Mouse (Mus musculus): ENCODE measurements at regions not wholly inside any gene's neighbourhood (a gene's known extent, or its start where the extent isn't known, plus 50 kb on each side); places are given as distances from the start of the nearest gene placed in this dataset.
"Not testable (repeated sequence)": the region's sequence is repeated elsewhere in the genome, so short reads cannot be mapped to it uniquely, and the experiment has no call there.

DNA sequence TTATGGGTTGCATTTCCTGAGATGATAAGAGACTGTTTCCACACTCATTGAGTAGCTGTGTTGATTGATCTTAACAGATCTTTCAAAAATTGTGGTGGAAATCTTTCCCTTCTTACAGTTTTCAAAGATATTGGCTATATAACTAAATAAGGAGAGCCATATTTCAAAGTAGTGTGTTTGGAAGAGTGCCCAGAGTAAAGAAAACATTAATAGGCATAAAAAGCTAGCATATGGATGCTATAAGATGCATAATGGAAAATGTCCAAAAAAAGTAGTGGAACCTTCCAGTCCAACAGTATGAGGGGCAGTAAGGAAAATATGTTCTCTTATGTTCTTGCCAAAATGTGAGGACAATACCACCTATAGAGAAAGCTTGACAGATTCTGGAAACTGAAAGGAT, 137.2 kb upstream of the Speer3 start:
- no peak for DNase-seq (ENCODE audit: low spot score in 2 of 2)

DNA sequence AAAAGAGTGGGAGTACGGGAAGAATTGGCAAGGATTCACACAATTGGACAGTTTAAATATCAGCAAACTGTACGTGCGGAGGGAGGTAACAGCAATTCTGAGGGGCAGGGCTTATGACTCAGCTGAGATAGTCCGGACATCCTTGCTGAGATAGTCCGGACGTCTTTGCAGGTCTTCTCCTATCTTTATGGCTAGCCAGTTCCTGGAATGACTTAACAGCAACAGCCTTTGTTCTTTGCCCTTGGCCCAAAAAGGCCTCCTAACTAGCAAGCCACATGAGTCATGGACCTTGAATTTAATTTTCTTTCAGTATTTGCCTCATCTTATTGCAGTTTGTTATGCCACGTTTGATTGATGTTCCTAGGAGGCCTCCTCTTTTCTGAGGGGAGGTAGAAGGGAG, 133.1 kb upstream of the Speer3 start:
- not testable (repeated sequence) for DNase-seq (ENCODE audit: low spot score in 2 of 2)

GRCm38 (mm10) chr5:13659514-13659913, 131.9 kb upstream of the Speer3 start:
- DNase-seq (ENCODE audit: low spot score in 2 of 2) = no peak

DNA sequence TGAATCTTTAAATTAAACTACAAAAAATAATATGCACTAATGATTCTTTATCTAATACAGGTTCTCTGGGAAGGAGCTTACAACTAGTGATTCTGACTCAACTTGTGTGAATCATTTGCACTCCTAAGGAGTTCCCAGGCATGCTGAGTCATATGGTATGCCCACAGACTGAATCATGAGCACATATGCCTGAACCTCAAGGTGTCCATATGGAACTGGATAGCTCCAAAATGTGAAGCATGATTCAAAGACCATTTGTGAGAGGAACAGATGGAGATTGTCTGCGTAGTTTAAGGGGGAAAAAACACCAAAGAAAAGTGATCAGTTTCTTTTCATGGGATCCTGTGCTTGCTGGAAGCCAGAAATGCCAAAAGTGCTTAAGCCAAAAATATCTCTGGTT, 124.0 kb upstream of the Speer3 start:
- peak; percentile 11 to 12 for DNase-seq (ENCODE audit: low spot score in 2 of 2)

DNA sequence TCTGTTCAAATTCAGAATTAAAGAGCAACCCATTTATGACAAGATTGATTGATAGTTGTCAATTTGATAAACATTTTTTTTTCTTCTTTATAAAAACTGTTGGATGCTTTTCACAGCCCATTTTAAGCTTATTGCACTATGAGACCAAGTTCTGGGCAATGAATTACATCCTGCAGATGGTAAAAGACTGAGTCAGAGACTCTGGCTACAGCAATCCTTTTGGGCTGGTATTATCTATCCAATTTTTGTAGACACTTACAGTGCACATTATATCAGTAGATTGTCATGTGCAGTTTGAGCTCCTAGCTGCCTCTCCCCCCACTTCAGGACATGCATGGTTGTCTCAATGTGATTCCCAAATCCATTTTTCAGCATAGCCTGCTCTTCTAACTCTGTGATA, 122.6 kb upstream of the Speer3 start:
- DNase-seq (ENCODE audit: low spot score in 2 of 2) = no peak

- DNase-seq (ENCODE audit: low spot score in 2 of 2) = no peak
Observed at GRCm38 (mm10) chr5:13690929-13691806, 100.3 kb upstream of the Speer3 start.

DNA sequence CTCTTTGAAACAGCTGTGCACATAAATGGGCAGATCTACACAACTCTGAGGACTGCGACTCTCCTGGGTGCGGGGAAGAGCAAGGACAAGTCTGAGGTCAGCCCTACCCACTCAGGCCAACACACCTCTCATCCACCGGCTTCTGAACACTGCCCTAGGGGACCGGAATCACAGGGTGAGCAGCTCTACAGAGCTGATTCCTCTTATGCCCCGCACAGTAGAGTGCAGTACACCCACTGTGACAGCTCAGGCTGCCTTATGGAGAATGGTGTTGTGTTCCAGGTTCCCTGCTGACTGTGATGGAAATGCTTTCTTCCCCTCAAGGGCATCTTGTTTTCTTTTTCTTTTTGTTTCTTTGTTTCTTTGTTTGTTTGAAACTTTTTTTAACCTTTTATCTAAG, 96.6 kb upstream of the Speer3 start:
- DNase-seq (ENCODE audit: low spot score in 2 of 2) = no peak

Measured in frontal cortex, postnatal 14 days (tissue).